Mouse (Mus musculus) fibroblast of lung, adult 2 months (primary cell): ENCODE measurements around the gene Misp.

Experiments used
- DNase-seq: peaks from one replicate; pipeline ENCODE4 v3.0.0-alpha.2; 2011; ENCODE audit warnings: low read depth

The Misp gene

DNA sequence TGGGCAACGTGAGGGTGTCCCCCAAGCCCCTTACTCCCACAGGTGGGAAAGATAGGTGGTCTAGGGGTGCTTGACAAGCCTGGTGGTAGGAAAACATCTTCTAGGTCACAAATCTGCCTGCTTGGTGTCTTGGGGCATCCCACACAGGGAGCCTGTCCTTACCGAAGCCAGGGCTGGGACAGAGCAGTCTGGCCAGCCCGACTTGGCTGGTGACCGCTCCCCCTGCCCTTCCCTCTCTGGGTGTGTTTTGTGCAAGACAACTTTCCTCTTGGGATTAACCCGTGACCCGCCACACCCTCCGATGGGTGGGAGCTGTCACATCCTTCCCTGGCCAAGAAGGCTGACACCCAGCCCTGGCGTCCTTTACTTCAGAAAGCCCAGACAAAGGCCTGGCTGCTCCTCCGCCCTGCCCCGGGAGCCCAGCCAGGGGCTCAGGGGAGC lies 26.3 kb upstream of the Misp start:
- peak; percentile 57 for DNase-seq

DNA sequence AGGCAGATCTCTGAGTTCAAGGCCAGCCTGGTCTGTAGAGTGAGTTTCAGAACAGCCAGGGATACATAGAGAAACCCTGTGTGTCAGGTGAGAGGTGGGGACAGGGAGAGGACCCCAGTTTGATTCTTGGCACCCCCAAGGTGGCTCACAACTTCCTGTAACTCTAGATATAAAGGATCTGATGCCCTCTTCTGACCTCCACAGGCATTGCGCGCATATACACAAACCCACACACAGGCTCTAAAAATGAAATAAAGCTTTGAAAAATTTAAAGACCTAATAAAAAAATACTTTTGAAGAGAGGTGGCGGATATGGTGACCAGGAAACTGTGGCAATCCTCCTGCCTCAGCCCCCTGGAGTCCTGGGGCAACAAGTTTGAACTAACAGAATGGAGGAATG lies 24.9 kb upstream of the Misp start:
- no peak for DNase-seq

DNA sequence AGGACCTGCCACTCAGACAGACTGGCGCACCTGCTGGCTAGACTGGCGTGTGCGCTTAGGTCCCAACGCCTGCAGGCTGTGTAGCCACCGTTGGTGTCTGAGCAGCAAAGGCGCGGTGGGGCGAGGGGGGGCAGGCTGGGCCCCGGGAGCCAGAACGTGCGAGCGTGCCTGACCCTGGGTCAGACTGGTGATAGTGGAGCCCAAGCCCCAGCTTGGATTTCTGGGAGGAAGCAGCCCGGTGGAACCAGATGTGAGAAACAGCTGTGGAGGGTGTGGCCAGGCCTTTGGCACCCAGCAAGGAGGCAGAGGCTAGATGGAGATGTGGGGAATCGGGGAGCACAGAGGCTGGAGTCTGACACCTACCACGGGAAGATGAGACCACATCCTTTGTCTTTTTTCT lies 23.5 kb upstream of the Misp start:
- DNase-seq, result no peak

DNA sequence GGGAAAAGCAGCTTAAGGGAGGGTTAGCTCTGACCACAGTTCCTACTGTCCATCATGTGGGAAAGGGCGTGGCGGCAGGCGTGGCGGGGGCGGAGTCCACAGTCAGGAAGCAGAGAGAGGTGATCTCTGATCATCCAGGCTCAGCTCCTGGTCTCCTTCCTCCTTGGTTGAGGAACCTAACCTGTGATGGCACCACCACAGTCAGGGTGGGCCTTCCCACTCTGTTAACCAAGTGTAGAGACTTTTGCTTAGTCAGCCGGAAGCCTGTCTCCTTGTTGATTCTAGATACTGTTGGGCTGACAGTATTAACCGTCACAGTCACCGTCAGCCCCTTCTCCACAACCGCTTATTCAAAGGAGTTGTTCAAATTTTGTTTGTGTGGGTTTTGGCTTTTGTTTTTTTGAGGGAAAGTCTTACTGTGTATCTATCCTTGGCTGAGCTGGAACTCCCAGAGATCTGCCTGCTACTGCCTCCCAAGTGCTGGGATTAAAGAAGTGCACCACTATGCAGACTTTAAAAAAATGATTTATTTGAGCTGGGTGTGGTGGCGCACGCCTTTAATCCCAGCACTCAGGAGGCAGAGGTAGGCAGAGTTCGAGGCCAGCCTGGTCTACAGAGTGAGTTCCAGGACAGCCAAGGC lies 22.4 kb upstream of the Misp start:
- no peak for DNase-seq

DNA sequence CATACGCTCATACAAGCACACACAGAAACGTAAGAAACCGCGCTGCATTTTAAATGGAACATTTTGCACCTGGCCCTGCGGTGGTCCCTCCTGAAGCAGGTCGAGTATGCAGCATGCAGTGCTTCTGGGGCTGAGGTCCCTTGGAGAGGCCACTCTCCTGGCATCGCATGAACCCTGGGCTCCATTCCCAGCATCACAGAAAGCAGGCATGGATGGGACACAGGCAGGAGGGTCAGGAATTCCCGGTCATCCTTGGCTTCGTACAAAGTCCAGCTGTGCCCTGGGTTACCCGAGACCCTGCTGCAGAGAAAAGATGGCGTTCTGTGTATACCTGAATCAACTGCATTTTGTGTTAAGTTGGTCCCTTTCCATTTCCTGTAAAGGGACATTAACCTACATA lies 20.3 kb upstream of the Misp start:
- DNase-seq, result no peak

DNA sequence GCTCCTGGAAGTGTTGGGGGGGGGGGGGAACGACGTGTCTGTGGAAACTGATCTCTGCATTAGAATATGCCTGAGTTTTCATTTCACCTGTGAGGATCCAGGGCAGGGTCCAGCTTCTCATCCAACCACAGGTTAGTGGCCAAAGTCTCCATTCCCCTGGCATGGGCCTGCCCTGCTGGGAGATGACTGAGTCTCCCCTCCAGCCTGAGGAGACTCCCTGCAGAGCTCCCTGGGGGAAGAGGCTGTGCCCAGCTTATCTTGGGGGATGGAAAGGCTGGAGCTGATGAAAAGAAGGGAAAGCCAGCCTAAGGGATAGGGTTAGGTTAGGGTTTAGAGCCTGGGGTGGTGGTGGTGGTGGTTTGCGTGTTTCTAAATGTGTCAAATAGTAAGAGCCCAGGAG lies 19.0 kb upstream of the Misp start:
- DNase-seq, result no peak

DNA sequence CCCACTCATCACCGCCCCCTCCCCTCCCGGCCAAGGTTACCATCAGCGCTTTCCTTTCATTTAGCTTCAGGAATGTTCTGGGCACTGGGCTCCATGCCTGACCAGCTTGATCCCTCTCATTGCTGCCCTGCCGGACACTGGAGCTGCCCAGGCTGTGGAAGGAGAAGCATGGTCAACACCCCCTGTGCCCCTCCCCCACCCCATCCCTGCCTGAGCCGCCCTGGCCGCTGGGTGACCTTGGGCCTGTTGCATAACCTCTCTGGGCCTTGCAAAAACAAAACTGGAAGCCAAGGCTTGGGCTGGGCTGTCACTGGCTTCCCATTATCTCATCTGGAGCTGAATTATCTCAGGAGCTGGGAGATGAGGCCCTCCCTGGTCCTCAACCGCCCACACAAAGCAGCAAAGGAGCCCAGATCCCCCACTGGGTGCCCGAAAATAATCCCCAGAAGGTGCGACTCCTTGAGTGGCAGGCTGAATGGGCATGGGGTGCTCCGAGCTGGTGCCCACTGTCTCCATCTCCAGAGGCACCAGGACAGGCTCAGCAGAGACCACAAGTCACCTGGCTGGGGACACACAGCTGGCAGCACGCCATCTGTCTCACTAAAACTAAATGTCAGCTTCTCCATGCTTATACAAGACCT lies 18.3 kb upstream of the Misp start:
- peak; percentile 62 for DNase-seq

DNA sequence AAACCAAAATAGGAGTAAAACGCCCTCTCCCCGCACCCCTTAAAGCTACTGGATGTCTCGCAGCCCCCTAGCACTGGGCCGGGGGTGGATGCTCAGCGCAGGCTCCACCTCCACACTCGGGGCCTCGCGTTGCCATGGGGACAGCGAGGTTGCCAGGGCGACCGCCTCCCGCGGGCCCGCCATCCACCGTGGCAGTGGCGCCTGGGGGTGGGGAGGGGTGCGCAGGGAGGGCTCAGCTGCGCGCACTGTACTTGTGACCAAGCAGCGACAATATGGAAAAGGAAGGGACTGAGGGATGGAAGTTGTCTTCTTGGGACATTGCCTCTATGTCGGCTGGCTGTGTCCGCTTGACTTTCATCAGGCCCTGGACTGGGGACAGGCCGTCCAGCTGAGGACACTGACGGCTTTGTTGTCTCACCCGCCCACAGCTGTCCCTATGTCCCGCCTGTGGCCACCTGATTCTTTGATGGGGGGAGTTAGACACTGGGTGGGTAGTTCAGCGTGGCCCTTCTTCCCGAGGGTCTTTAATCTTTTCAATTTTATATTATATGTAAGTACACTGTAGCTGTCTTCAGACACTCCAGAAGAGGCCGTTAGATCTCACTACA lies 17.0 kb upstream of the Misp start:
- no peak for DNase-seq

DNA sequence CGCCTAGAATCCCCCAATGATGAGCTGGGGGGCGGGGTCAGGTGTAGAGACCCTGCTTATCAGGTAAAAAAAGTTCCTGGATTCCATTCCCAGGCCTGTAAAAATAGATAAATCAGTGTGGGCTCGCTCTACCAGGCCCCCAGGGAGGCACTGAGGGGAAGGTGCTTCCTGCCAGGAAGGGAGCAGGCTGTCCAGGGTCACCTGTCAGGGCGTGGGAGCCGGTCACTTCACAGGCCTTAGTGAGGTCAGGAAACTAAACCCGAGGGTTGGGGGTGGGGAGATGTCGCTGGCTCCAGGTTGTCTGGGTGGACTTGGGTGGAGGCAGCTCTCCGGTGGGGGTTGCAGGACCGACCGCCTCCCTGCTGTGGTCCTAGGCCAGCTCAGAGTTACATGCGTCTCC lies 15.2 kb upstream of the Misp start:
- no peak for DNase-seq

DNA sequence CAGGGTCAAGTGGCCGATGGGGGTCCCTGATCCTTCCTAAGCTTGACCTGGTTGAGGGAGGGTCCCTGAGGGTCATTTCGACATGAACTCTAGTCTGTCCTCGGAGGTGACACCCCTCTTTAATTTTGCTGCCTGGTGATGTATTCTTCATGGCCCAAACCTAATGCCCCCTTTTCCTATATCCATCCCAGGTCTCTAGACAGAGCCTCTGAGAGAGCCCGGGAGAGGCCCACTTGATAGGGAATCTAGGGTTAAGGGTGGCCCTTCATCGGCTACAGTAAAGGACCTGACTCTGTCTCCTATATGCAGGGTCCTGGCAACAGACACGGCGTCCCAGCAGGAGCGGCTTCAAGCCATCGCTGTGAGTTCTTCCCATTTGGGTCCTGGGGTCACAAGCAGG lies 14.5 kb upstream of the Misp start:
- DNase-seq, result no peak

DNA sequence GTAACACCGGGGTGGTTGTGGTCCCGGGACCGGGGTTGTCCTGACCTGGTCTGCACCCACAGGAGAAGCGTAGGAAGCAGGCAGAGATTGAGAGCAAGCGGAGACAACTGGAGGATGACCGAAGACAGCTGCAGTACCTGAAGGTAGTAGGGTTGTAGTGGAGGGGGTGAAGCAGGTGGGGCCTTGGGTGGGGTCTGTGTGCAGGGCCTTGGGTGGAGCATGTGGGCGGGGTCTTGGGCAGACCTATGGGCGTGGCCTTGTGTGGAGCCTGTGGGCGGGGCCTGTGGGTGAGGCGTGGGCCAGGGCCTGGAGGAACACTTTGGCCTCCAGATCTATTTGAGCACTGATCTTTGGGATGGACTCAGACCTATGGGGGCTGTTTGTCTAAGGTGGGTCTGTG lies 13.8 kb upstream of the Misp start:
- DNase-seq, result no peak

DNA sequence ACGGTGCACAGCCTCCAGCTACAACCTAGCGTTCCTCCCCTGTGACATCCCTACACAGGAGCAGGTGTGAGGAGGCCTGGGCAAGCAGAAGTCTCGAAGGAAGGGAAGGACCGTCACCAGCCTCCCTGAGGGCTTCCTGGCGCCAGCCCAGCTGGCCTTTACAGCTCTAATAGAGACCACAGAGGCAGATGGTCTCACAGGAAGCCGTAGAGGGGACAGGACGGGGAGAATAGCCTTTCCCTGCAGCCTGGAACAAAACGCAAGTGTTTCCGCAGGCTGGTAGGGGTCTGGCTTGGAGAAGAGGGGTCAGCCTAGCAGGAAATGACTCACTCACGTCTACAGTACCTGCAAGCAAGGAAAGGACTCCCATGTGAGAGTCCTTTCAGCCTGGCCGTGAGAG lies 13.0 kb upstream of the Misp start:
- no peak for DNase-seq

DNA sequence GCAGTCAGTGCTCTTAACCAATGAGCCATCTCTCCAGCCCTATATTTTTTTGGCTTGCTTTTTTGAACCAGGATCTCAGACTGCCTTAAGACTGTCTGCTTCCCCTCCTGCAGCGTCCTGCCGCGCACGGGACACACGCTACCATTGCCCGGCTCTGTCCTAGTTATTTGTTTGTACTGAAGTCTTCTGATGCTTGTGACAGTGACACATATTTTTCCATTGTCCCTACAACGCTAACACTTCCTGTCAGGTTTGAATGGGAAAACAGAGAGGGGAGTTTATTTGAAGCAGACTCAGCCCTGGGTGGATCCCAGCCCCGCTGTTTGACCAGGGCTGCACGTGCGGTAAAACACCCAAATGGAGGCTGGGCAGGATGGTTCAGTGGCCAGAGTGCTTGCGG lies 12.1 kb upstream of the Misp start:
- no peak for DNase-seq

DNA sequence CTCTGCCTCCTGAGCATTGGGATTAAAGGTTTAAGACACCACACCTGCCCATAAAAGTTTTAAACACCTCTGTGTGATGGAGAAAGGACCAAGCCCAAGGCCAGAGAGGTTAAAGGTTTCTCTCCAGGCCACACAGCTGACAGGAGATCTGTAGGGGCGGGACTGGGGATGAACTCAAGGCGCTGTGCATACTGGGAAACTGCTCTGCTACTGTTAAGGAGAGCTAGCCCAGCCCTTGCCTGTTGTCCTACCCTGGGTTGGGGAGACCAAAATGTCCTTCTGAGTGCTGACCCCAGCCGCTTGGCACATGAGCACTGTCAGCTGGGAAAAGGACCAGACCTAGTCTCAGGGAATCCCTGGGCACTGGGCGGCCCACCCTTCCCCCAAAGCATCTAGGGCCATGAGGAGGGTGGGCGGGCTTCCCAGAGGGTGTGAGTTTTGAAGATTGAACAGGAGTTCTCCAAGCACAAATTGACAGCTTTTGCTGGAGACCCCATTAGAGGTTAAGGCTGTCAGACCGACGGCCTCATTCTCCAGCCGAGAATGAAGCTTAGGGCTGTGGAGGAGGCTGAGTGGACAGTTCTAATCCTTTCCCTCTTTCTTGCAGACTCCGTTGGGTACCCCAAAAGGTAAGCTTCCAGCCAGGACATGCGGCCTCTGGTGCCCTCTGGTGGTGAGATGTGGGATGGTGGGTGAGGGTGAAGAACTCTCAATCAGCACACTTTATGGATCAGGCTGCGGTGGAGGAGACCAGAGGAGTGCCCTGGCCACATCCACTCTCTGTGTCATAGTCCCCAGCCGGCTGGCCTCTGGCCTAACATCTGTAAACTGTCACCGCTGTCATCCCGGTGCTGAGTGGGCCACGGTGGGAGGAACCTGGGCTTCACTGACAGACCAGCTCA lies 8.8 kb upstream of the Misp start:
- DNase-seq, result no peak

DNA sequence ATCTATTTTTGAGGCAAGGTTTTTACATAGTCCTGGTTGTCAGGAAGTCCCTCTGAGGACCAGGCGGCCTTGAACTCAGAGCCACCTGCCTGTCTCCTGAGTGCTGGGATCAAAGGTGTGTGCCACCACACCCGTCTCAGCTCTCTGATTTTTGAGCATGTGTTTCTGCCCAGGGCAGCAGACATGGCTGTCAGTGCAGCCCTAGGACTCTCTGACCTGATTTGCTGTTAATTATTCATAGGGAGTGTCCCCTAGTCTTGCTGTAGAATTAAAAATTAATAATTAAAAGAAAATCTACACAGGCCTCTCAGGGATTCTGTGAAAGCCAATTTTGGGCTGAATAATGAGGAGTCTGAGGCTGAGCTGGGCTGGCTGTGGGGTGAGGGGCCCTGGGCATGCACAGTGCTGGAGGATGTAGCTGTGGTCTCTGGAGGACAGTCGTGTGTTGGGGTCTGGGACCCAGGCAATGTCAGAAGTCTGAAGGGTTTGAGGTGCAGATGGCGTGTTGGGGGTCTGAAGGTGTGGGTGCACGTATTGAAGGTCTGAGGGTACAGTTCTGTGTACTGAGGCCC lies 6.4 kb upstream of the Misp start:
- DNase-seq, result no peak

DNA sequence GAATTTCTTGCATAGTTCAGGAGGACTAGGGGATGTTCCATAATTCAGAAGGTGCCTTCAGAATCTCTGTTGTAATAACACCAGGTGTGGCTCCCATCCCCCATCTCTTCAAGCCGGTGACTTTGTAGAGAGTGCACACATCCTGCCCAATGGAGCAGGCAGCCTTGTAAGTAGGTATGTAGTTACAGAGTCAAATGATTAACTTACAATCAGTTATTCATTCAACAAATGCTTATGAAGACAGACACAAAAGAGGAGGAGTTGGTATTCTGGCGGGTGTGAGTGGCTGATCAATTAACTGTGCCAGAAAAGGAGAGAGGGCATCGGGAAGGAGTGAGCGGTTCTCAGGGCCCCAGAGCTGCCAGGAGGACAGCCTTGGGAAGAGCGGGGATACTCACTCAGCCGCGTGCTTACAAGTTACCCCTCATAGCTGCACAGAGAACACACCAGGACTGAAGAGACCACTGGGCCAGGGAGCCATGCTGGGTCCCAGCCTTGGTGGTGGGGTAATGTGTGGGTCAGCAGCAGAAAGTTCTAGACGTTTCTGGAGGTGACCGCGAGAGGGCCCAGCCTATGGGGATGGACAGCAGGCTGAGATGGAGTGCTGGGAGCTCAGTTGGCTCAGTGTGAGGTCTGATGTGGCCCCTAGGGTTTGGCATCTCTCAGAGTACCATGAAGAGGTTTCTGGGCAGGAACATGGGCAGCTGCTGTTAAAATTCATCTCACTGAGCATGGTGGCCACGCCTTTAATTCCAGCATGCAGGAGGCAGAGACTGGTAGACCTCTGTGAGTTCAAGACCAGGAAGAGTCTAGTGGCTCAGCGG lies 4.9 kb upstream of the Misp start:
- DNase-seq, result no peak

DNA sequence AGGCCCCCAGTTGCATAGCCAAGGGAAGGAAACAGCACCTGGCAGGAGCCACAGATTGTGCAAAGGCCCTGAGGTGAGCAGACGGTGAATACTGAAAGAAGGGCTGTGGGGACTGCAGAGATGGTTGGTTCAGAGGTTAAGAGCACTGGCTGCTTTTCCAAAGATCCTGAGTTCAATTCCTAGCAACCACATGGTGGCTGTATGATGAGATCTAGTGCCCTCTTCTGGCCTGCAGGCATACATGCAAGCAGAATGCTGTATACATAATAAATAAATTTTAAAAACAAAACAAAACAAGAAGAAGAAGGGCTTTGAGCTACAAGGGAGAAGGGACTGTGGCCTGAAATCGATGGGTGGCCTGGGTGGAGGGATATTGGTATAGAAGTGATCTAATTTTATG lies 3.7 kb upstream of the Misp start:
- DNase-seq, result no peak

DNA sequence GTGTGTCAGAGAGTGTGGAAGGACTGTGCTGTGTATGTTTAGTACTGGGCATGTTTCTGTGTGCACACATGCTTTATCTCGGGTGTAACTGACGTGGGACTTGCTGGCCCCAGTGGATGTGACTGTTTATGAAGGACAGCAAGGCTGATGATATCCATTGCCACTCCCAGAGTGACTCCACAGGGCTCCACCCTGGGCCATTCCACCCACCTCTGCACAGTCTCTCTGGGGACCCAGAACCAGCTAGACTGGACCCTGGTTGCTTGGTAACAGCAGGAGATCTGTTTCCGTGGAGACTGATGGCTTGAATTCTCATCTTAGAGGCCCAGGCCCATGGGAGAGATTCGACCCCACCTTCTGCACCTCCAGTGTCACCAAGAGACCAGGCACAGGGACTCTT lies 2.6 kb upstream of the Misp start:
- DNase-seq, result no peak

DNA sequence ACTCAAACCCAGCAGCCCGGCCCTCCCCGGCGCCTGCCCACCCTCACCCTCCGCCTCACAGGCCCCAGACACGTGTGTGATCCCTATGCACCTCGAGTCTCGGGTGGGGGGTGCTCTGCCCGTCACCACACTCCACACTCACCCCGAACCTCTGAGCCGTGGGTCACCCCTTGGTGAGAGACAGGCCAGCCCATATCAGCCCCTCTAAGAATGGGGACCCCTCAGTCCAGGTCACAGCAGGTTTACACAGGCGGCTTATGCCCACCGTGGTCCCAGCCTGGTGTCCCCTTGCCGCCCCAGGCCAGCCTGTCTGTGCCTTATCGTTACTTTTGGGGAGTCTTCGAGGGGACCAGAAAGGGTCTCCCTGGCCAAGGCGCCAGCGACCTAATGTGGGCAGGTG lies 1.2 kb upstream of the Misp start:
- no peak for DNase-seq

DNA sequence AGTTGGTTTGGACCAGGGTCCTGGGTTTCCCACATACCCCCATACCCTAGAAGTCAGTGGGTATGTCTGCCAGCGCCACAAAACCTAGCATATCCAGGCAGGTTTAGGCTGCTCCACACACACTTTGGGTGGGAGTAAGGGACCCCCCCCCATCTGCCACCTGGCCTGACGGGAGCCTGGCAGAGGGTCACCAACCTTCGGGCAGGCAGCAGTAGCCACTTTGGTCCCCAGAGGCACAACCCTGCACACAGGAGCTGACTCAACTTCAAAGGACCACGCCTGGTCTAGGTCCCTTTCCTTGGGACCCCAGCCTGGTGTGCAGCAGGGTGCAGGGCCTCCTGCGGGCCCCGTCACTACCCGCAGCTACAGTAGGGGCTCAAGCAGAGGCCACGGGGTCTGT lies 512 bp upstream of the Misp start:
- DNase-seq, result no peak

DNA sequence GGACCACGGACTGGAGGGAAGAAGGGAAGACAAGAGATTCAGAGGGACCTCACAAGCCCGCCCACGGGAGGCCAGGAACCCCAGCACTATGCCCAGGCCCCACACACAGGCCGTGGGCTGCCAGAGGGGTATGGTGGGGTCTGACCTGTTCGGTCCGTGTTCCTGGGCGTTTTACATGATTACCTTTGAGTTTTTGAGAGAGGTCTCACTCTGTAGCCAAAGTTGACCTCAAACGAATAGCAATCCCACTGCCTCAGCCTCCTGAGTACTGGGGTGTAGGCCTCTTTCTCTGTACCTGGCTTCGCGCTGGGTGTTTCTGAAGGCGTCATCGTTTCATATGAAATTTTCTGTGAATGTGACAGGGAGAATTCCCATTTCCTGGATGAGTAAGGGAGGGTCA lies 942 bp downstream of the Misp start:
- DNase-seq, result no peak

DNA sequence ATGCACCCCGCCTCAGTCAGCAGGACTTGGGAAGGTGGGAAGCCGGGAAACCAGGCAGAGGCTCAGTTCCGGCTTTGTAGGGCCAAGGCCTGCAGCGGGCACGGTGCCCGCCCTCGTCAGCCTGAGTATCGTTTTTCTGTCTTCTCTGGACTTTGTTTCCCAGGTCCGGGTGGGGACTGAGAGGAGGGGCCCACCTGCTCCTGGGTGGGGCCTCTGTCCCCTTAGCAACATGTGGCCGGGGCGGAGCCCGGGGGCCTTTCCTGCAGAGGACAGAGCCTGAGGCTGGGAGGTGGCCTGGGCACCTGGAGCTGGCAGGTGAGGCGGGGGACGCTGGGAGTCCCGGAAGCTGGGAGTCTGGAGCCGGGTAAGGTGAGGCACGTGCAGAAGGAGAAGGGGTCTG lies 1.6 kb downstream of the Misp start:
- DNase-seq, result no peak
